Mouse (Mus musculus) monocyte, adult 2 months (primary cell): ENCODE data around the gene Mfsd14b.
A peak's percentile ranks its signal among the peaks of the same experiment; 100 is the strongest.

Experiments used
- DNase-seq, 2 experiments: peaks; one replicate each; pipeline ENCODE4 v3.0.0; 2022; ENCODE audit warnings: low spot score in 2 of 2, low read depth in 1 of 2

Gene Mfsd14b

DNA sequence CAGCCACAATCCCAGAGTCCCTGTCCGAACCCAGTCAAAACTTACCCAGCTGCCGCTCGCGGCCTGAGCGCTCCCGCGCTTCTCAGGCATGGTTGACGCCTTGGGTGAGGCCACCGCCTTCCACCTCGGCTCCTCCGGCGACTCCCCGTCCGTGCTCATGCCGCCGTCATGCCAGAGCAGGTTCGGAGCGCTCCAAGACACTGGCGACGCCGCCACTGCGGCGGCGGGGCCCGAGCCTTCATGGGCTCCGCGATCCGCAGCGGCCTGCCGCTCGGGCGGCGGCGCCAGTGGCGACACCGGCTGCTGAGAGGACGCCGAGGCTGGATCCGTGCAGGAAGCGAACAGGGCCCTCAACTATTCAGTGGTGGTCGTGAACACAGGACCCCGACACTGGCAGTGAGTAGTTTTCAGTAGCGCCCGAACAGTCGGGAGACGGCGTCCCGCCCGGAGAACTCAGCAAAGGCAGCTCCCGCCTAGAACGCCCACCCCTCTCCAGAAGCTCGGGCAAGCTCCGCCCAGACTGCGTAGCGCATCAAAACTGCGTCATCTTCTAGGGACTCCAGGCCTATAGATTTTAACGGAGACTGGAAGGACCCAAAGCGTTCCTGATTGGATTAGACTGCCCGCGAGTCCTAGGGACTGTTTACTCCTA lies at the start of gene Mfsd14b:
Mfsd14b (minus strand) TSS at position 517 of the 652 bp plus-strand sequence.
- DNase-seq: peak; percentile 66 to 82

DNA sequence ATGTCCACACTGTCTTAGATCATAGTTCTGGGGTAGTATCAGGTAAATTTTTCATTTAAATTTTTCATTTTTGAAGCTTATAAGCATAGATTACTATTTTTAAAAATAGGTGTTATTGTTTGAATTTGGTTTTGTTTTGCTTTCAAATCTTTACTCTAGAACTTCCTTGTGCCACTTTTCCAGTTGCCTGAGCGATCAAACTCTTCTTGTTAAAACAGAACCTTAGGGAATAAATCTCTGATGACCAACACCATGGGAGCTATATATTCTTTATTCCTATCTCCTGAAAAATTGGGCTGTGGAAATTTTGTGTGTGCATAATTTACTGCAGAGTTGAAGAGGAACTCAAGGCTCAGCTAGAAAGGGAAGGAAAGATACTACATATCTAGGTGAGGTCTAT lies 37.2 kb upstream of the Mfsd14b start, which contains the start of gene Olfr466:
Olfr466 (plus strand) TSS at position 301 of the 400 bp plus-strand sequence.
- DNase-seq: no peak

DNA sequence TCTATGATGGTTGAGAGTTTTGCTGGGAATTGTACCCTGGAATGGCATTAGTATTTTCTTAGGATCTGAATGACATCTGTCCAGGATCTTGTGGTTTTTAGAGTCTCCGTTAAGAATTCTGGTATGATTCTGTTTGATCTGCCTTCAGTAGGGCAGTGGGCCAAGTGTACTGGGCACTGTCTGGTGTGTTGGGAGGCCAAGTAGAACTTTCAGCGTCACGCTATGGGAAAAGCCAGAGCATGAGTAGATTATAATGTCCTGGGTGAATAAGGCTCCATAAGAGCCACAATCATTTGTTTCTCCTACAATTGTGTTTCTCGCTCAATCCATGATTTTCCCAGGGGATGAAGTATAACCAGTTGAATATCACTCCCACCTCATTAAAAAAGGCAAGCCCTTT lies 25.0 kb upstream of the Mfsd14b start, which contains the start of gene Olfr465-ps1:
Olfr465-ps1 (plus strand) TSS at position 301 of the 400 bp plus-strand sequence.
- DNase-seq: no peak

DNA sequence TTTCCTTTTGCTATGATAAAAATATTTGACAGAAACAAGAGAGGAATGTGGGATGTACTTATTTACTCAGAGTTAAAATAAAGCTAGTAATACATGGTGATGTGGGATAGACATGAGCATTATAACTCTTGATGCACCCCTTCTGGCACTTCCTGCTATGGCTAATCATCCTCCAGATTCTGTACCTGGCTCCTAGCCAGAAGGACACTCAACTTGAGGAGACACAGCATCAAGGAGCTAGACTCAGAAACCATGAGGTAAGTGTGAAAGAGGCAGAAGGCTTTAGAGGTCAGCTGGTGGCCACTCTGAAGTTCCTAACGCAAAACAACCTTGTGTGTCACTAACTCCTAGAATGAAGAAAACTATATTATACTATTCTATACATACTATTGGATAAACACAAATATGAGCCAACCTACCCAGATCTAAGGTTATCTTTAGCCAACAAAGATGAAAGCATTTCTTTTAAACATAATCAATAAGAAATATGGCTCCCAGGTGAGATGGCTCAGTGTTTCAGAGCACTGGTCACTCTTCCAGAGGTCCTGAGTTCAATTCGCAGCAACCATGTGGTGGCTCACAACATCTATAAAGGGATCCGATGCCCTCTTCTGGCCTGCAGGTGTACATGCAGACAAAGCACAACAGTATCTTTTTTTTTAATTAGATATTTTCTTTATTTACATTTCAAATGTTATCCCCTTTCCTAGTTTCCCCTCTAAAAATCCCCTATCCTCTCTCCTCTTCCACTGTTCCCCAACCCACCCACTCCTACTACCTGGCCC lies 14.5 kb upstream of the Mfsd14b start:
- DNase-seq: no peak

DNA sequence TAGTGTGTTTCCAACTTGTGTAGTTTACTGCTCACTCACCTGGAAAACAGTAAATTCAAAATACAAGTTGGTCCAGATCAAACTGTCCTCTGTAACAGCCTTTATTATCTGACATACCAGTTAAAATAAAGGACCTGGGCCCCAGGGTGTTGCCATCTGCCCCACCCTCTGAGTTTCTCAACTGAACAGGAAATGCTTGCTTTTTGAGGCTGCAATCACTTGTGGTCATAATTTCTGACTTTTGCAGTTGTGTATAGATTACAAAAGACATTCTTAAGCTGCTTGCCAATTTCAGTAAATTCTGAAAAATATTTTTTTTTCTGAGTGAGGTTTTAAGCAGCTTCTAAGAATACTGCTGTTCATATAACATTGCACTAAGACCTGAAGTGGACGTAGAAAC lies 9.3 kb upstream of the Mfsd14b start:
- DNase-seq: peak in 1 of 2 experiments; percentile 17

DNA sequence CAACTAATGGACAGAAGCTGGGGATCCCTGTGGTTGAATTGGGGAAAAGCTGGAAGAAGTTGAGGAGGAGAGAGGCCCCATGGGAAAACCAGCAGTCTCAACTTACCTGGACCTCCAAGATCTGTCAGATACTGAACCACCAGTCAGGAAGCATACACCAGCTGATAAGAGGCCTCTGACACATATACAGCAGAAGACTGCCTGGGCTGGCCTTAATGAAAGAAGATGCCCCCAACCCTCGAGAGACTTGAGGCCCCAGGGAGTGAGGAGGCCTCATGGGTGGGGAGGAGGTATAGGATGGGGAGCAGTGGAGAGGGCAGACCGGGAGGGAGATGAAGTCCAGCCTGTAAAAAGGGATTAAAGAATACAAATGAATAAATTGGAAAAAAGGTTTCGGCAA lies 8.2 kb upstream of the Mfsd14b start:
- no peak for DNase-seq

DNA sequence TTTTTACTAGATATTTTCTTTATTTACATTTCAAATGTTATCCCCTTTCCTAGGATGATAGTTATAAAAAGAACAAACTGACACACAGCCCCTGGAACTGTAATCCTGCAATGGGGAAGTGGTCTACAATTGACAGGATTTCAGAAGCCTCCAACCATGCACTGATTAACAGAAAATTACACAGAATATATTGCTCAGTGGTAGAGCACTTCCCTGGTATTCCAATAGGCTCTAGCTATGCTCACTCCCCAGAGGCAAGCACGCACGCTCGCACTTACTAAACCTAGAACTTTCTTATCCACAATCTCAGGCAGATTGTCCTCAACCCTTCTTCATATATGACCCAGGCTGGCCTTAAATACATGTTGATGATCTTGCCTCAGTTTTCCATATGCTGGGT lies 464 bp upstream of the Mfsd14b start:
- no peak for DNase-seq

DNA sequence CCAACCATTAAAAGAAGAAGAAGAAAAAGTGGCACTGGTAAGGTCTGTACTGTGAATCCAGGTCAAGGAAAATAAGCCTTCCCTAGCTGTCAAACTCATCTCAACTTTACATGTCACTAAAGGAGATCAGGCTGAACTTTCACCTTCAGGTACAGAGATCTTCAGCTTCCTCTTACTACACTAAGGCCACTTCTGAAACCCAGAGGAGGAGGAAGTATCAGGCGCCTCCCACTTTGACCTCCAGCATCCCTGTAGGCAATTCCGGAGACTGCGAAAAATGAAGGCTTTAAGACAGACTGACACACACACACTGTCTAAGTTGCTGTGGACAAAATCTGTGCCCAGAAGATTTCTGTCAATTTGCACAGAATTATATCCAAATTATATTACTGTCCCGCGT lies 814 bp downstream of the Mfsd14b start:
- peak; percentile 42 to 46 for DNase-seq

DNA sequence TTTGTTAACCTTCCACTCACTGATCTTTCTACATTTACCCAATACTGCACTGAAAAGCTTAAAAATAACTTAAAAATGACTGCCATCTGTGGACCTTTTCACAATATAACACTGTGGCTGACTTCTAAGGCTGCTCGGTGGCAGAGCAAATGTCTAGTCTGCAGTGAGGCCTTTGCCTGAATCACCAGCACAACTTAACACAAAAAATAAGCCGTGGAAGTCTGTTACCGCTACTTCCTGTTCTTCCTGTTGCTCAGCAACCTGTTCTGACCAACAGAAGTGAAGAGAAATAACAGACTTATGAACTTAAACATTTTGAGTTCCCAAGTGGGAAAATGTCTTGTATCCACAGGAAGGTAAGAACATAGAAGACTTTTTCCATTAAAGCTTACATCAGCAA lies 11.5 kb downstream of the Mfsd14b start:
- DNase-seq: no peak

DNA sequence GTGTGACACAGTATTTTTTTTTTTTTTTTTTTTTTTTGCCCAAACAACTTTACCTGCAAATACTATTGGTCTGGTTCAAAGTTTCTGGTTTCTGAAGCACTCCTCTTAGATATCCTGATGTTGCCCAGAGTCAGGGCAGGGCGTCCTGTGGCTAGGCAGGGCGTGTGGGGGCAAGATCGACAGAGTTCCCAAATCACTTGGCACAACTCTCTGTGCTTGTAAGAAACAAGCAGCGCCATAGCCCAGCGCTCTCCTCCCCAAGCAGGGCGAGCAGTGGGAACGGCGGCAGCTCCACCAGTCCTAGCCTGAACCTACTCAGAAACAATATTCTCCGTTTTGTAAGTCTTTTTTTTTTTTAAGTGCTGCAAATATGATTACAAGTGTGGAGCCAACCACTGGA lies 12.1 kb downstream of the Mfsd14b start:
- DNase-seq: no peak

DNA sequence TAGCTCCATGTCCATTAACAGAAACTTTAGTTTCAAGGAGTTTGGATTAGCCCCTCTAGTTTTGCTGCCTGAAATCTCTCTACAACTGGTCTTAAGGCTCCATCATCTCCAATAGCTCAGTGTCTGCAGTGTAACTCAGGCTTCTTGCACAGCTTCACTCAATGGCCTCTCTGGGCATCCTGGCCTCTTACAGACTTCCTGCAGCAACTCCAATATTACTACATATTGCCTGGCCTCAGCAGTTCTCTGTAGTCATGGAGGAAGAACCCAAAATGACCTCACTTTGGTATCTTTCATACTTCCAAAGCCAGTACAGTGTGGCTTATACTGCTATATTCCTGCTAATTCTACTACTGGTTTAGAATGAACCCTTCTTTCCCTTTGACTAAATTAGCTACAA lies 15.8 kb downstream of the Mfsd14b start:
- no peak for DNase-seq

DNA sequence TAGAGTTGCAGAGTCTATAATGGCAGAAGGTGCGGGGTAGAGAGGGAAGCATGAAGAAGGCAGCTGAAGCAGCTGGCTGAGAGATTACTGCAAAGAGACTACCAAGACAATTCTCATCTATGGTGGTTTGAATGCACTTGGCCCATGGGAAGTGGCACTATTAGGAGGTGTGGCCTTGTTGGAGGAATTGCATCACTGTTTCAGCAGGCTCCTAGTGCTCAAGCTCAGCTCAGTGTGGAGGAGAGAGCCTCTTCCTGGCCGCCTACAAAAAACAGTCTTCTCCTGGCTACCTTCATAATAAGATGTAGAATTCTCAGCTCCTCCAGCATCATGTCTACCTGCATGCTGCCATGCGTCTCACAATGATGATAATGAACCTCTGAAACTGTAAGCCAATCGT lies 16.9 kb downstream of the Mfsd14b start:
- no peak for DNase-seq

DNA sequence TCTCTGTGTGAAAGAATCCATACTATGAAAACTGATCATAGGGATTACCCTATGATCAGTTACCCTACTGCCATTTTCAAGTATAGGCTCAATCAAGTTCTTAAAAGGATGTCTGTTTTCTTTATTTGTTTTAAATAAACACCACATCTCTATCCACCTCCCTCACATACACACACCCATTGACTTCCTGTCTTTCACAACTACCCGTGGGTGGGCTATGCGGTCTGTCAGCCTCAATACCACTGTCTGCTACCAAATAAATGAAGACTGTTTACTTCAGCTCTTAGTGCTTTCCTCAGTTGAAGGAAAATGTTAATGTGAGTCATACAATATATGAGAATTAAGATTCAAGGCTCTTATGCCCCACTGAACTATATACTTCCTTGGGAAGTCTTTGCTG lies 42.8 kb downstream of the Mfsd14b start:
- DNase-seq: no peak

DNA sequence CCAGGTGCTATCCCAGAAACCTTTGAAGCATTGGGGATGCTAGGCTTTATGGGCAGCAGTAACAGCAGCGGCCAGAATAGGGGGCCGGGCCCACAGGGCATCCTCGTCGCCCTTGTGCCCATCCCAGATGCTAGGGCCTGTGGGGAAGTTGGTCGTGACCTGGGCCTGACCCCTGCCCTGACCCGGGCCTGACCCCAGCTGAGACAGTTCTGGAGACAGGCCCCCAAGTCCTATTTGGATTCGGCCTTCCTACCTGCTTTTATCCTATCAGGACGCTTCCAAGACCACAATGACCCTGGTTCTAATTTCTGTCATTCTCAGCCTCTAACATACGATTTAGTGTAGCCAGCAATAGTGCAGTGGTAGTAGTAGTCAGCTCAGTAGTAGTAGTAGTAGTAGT lies 60.1 kb downstream of the Mfsd14b start, which contains the start of gene Prss47:
Prss47 (minus strand) TSS at position 101 of the 400 bp plus-strand sequence.
- DNase-seq: no peak

DNA sequence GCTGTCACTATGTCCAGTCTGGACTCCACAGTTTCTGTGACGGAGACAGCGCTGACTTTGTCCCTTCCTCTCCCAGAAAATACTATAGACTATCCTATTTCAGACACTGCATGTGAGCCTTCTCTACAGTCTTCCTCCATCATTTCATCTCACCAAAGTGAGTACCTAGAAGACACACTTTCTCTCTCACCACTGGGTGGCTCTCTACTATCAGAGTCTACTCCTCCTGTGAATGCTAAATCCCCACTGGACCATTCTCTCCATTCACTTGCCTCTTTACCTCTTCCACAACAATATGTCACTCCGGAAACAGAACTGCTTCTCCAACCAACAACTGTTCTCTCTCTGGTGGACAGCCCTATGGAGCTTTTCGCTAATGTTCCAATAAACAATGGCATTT lies 77.7 kb downstream of the Mfsd14b start:
- no peak for DNase-seq

DNA sequence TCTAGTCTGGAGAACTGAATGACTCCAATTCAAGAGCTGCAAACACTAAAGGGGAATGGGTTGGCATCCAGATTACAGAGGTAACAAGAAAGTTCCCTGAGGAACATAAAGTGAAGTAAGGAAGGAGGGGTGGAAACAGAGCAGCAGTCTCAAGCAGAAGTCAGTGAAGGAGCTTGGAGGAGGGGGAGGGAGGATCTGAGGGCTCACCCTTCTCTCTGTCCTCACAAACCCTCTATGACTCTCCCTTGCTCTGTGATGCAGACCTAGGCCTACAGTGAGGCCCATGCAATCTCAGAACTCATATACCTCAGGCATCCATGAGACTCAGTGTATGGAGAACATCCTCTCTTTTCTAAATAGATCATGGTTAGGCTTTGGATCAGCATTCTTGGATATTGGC lies 80.0 kb downstream of the Mfsd14b start, which contains the start of gene Spata31d1c:
Spata31d1c (plus strand) TSS at position 301 of the 400 bp plus-strand sequence.
- no peak for DNase-seq
